ENCODE assay signal across 8 mouse cellular contexts in genomic region chr6:72787322-72787947, GRCm38 (mm10). TPM values are rescaled to one million over a fixed set of nuclear protein-coding genes. Genes with fewer than 3 reads are reported as not detected.
DNase-seq lines count a peak whose midpoint lies in the region; ATAC-seq and TF ChIP-seq lines count a peak whose summit lies in the region.

No protein-coding gene starts in this region.

- peaks cover 2% of the 10 kb centered on the region; the same call in 1 of the 2 replicates for H3K4me1 ChIP-seq in lung, adult 2 months (ENCODE audit: control insufficient read depth, insufficient read depth, low read length)
- H3K4me1 ChIP-seq in heart, embryonic 15.5 days (replicated peaks): peaks cover 18% of the 10 kb centered on the region
- peaks cover 18% of the 10 kb centered on the region for H3K4me1 ChIP-seq in limb, embryonic 12.5 days (replicated peaks)
- peaks cover 19% of the 10 kb centered on the region for H3K4me1 ChIP-seq in neural tube, embryonic 12.5 days

- peak overlapping the region; percentile 93 for H3K27ac ChIP-seq in heart, embryonic 15.5 days
- H3K27ac ChIP-seq in limb, embryonic 12.5 days: peak overlapping the region; percentile 98
- no peak overlapping the region for H3K27ac ChIP-seq in neural tube, embryonic 12.5 days

- 46% methylated on average over 19 of the region's 19 CpGs for WGBS in lung, adult 2 months
- 32% methylated on average over 19 of the region's 19 CpGs for WGBS in heart, embryonic 15.5 days
- under 1% methylated on average over 19 of the region's 19 CpGs for WGBS in limb, embryonic 12.5 days
- 1% methylated on average over 19 of the region's 19 CpGs for WGBS in neural tube, embryonic 12.5 days

- no peak for TF ChIP-seq CTCF in lung, adult 2 months (IDR thresholded peaks at IDR 0.05; ENCODE audit: insufficient read depth, low read length)

- no peaks in the 10 kb centered on the region for H3K9me3 ChIP-seq in heart, embryonic 15.5 days (replicated peaks)
- no peaks in the 10 kb centered on the region for H3K9me3 ChIP-seq in limb, embryonic 12.5 days
- no peaks in the 10 kb centered on the region for H3K9me3 ChIP-seq in neural tube, embryonic 12.5 days

- DNase-seq in lung, adult 2 months: no peak
- DNase-seq in lung, postnatal 10 days: no peak
- no peak for DNase-seq in left cerebral cortex, postnatal 10 days (ENCODE audit: extremely low spot score in 1 of 2, low spot score in 2 of 2)
- DNase-seq in MN1 (ENCODE audit: low spot score): no peak
- no peak for DNase-seq in left cerebral cortex, postnatal 25 days (ENCODE audit: low spot score in 2 of 2)

- ATAC-seq in heart, embryonic 15.5 days (replicated peaks; ENCODE audit: insufficient number of reproducible peaks, insufficient read depth, low FRiP score, low read depth): no peak
- no peak for ATAC-seq in limb, embryonic 12.5 days (ENCODE audit: insufficient number of reproducible peaks, insufficient read depth, low FRiP score, low TSS enrichment, low read depth)
- ATAC-seq in neural tube, embryonic 12.5 days (ENCODE audit: low FRiP score, low read depth): no peak

- H3K9ac ChIP-seq in heart, embryonic 15.5 days: peak overlapping the region; percentile 82
- H3K9ac ChIP-seq in limb, embryonic 12.5 days (replicated peaks): peak overlapping the region; percentile 97
- peak overlapping the region; percentile 80 for H3K9ac ChIP-seq in neural tube, embryonic 12.5 days

- H3K4me3 ChIP-seq in lung, adult 2 months (replicated peaks; ENCODE audit: extremely low read depth, low read depth, low read length): peak overlapping the region; percentile 88
- peak overlapping the region; percentile 92 for H3K4me3 ChIP-seq in heart, embryonic 15.5 days
- H3K4me3 ChIP-seq in limb, embryonic 12.5 days (replicated peaks): peak overlapping the region; percentile 89
- H3K4me3 ChIP-seq in neural tube, embryonic 12.5 days: peak overlapping the region; percentile 82

- H3K36me3 ChIP-seq in heart, embryonic 15.5 days: no peaks in the 10 kb centered on the region
- peaks cover 31% of the 10 kb centered on the region for H3K36me3 ChIP-seq in limb, embryonic 12.5 days
- no peaks in the 10 kb centered on the region for H3K36me3 ChIP-seq in neural tube, embryonic 12.5 days

- H3K4me2 ChIP-seq in heart, embryonic 15.5 days: peak overlapping the region; percentile 88
- H3K4me2 ChIP-seq in limb, embryonic 12.5 days: peak overlapping the region; percentile 94
- H3K4me2 ChIP-seq in neural tube, embryonic 12.5 days (replicated peaks): peak overlapping the region; percentile 98

- no peak for TF ChIP-seq POLR2A in lung, adult 2 months (IDR thresholded peaks at IDR 0.05; ENCODE audit: borderline replicate concordance, extremely low read depth, low read depth, low read length)

- intact Hi-C loops in left cerebral cortex, postnatal 10 days (cut with DNase I): no loop called here
- intact Hi-C loops in left cerebral cortex, postnatal 25 days (cut with DNase I): no loop called here

- H3K27me3 ChIP-seq in heart, embryonic 15.5 days: peaks cover 6% of the 10 kb centered on the region; the same call in 1 of the 2 replicates
- H3K27me3 ChIP-seq in limb, embryonic 12.5 days: no peaks in the 10 kb centered on the region
- H3K27me3 ChIP-seq in neural tube, embryonic 12.5 days (replicated peaks): peaks cover 11% of the 10 kb centered on the region; the same call in 1 of the 2 replicates

RNA-seq across cellular contexts. Expression of gene Tcf7l1, which starts 1.6 kb away (rescaled TPM):
- 27.8 and 30.1 TPM in 2 replicates for polyA plus RNA-seq in lung, adult 2 months (2012; rRNA removed)
- polyA plus RNA-seq in heart, embryonic 15.5 days (2015; fragmentation: Nextera tagmentation; extraction: Ambion mirVana): 12.6 and 19.5 TPM in 2 replicates
- 49.3 and 58.3 TPM in 2 replicates for polyA plus RNA-seq in limb, embryonic 12.5 days (2016; fragmentation: Nextera tagmentation; extraction: Ambion mirVana)
- 17.4 and 18.6 TPM in 2 replicates for polyA plus RNA-seq in neural tube, embryonic 12.5 days (2016; fragmentation: Nextera tagmentation; extraction: Ambion mirVana)
- total RNA-seq in left cerebral cortex, postnatal 10 days (2021): 1 to 10 TPM; 3.4 to 3.6 TPM
- total RNA-seq in left cerebral cortex, postnatal 25 days (2021): 1 to 10 TPM; 2.0 to 3.6 TPM
